ENCODE assay signal across 10 mouse cellular contexts in the genomic region with DNA sequence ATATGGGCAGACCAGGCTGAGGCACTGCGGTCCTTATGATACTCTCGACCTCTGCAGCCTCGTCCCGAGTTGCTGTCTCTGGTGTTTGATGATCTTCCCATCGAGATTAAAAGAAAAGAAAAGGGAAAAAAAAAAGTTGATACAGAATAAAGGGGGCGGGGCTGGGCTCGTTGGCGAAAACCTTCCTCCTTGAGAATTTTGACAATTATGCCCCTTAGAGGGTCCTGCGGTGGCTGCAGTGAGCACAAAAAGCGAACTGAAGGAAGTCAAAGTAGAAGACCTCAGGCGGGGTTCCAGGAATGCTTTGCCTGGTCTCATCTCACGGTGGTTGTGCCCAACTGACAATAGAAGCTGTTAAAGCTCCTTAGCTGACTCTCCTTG. TPM values are rescaled to one million over a fixed set of nuclear protein-coding genes. Genes with fewer than 3 reads are reported as not detected.
DNase-seq lines count a peak whose midpoint lies in the region; ATAC-seq lines count a peak whose summit lies in the region.
"Had no signal": no experiment of that assay in that cellular context is flagged by ENCODE, and none has a peak within 500 bp of the region (broad histone marks: within the 10 kb centered on the region; RNA-seq: fewer than 3 reads in every experiment).

No protein-coding gene starts in this region.

- no peak for DNase-seq in kidney, adult 18-20 months
- peak; percentile 7 for DNase-seq in MEL-GATA-1-ER (ENCODE audit: extremely low read depth, low read depth)
- DNase-seq in hindbrain, embryonic 10.5 days (ENCODE audit: low spot score), result no peak
- peak; percentile 92 for DNase-seq in midbrain, embryonic 11.5 days (ENCODE audit: low spot score, missing footprints)
- DNase-seq in ovary, postnatal 10 days (ENCODE audit: low spot score), result no peak
- no peak for DNase-seq in MN1 (ENCODE audit: low spot score)
- no peak for DNase-seq in frontal cortex, adult 2 months (ENCODE audit: extremely low spot score in 1 of 2, low spot score in 1 of 2)
- DNase-seq: layer of hippocampus, adult 9-11 months had no signal

- under 1% methylated on average over 12 of the region's 12 CpGs for WGBS in kidney, embryonic 14.5 days
- WGBS in hindbrain, embryonic 10.5 days, result under 1% methylated on average over 12 of the region's 12 CpGs
- WGBS in midbrain, embryonic 11.5 days, result 0% methylated on average over 12 of the region's 12 CpGs

- peak overlapping the region; percentile 89 for H3K4me3 ChIP-seq in kidney, embryonic 14.5 days (ENCODE audit: low read length)
- peak overlapping the region; percentile 76 for H3K4me3 ChIP-seq in hindbrain, embryonic 10.5 days
- H3K4me3 ChIP-seq in midbrain, embryonic 11.5 days (ENCODE audit: low read depth, low read length), result peak overlapping the region; percentile 89

- peak overlapping the region; percentile 70 for H3K9ac ChIP-seq in kidney, embryonic 14.5 days (ENCODE audit: low read depth, low read length)
- peak overlapping the region; percentile 93 for H3K9ac ChIP-seq in midbrain, embryonic 11.5 days (ENCODE audit: low read length)

- peak overlapping the region; percentile 97 for H3K4me2 ChIP-seq in kidney, embryonic 14.5 days (replicated peaks; ENCODE audit: low read depth, low read length)
- H3K4me2 ChIP-seq in midbrain, embryonic 11.5 days, result peak overlapping the region; percentile 85

- peaks cover 6% of the 10 kb centered on the region for H3K4me1 ChIP-seq in kidney, embryonic 14.5 days (ENCODE audit: control insufficient read depth, insufficient read depth, low read length)
- H3K4me1 ChIP-seq in hindbrain, embryonic 10.5 days (replicated peaks), result peaks cover 42% of the 10 kb centered on the region
- H3K4me1 ChIP-seq in midbrain, embryonic 11.5 days (ENCODE audit: control insufficient read depth, insufficient read depth, low read length), result peaks cover 20% of the 10 kb centered on the region

- peaks cover 12% of the 10 kb centered on the region for H3K36me3 ChIP-seq in kidney, embryonic 14.5 days (ENCODE audit: control insufficient read depth, insufficient read depth, low read length)
- peaks cover 38% of the 10 kb centered on the region for H3K36me3 ChIP-seq in hindbrain, embryonic 10.5 days
- H3K36me3 ChIP-seq in midbrain, embryonic 11.5 days (ENCODE audit: control insufficient read depth, insufficient read depth, low read length), result 0 out of 2 replicates have a peak, but pooled peaks cover 2% of the 10 kb centered on the region

- no peak for ATAC-seq in kidney, embryonic 14.5 days (ENCODE audit: low FRiP score, low TSS enrichment)
- ATAC-seq in midbrain, embryonic 11.5 days (ENCODE audit: low FRiP score), result no peak

- H3K27me3 ChIP-seq in kidney, embryonic 14.5 days (ENCODE audit: control insufficient read depth, insufficient read depth, low read length), result no peaks in the 10 kb centered on the region
- H3K27me3 ChIP-seq in hindbrain, embryonic 10.5 days (ENCODE audit: insufficient read depth, poor library complexity, severe bottlenecking), result no peaks in the 10 kb centered on the region
- H3K27me3 ChIP-seq in midbrain, embryonic 11.5 days (ENCODE audit: control insufficient read depth, insufficient read depth, low read length), result no peaks in the 10 kb centered on the region

- no peaks in the 10 kb centered on the region for H3K9me3 ChIP-seq in kidney, embryonic 14.5 days (ENCODE audit: control insufficient read depth, low read length)
- no peaks in the 10 kb centered on the region for H3K9me3 ChIP-seq in hindbrain, embryonic 10.5 days
- H3K9me3 ChIP-seq in midbrain, embryonic 11.5 days (ENCODE audit: control insufficient read depth, low read length), result no peaks in the 10 kb centered on the region

- no peak overlapping the region for H3K27ac ChIP-seq in kidney, embryonic 14.5 days (ENCODE audit: low read depth, low read length)
- H3K27ac ChIP-seq in hindbrain, embryonic 10.5 days, result peak overlapping the region; percentile 98
- peak overlapping the region; percentile 95 for H3K27ac ChIP-seq in midbrain, embryonic 11.5 days (ENCODE audit: low read depth, low read length)

RNA-seq across cellular contexts. Expression of a gene that starts 0.9 kb away (rescaled TPM):
- 19.3 and 23.4 TPM in 2 replicates for polyA plus RNA-seq in kidney, embryonic 14.5 days (2014; fragmentation: Nextera tagmentation; extraction: Ambion mirVana)
- 25.3 and 31.4 TPM in 2 replicates for polyA plus RNA-seq in hindbrain, embryonic 10.5 days (2016; fragmentation: Nextera tagmentation; extraction: Ambion mirVana)
- 23.8 and 26.2 TPM in 2 replicates for polyA plus RNA-seq in midbrain, embryonic 11.5 days (2014; fragmentation: Nextera tagmentation; extraction: Ambion mirVana)
- 50.5 and 53.4 TPM in 2 replicates for polyA plus RNA-seq in frontal cortex, adult 2 months (2012; rRNA removed)

RNA-seq across cellular contexts. Expression of a gene that starts 1.0 kb away (rescaled TPM):
- 15.0 and 24.7 TPM in 2 replicates for polyA plus RNA-seq in kidney, embryonic 14.5 days (2014; fragmentation: Nextera tagmentation; extraction: Ambion mirVana)
- 35.6 and 49.1 TPM in 2 replicates for polyA plus RNA-seq in hindbrain, embryonic 10.5 days (2016; fragmentation: Nextera tagmentation; extraction: Ambion mirVana)
- polyA plus RNA-seq in midbrain, embryonic 11.5 days (2014; fragmentation: Nextera tagmentation; extraction: Ambion mirVana), result 22.0 and 23.3 TPM in 2 replicates
- polyA plus RNA-seq in frontal cortex, adult 2 months (2012; rRNA removed), result 953 and 983 TPM in 2 replicates

RNA-seq across cellular contexts. Expression of a gene that starts 18.2 kb away (rescaled TPM):
- polyA plus RNA-seq in kidney, embryonic 14.5 days (2014; fragmentation: Nextera tagmentation; extraction: Ambion mirVana), result not detected in 2 replicates
- 0.73 and 1.8 TPM in 2 replicates for polyA plus RNA-seq in hindbrain, embryonic 10.5 days (2016; fragmentation: Nextera tagmentation; extraction: Ambion mirVana)
- 1.5 and 1.6 TPM in 2 replicates for polyA plus RNA-seq in midbrain, embryonic 11.5 days (2014; fragmentation: Nextera tagmentation; extraction: Ambion mirVana)
- 0.04 TPM in 1 of 2 replicates, not detected in the other for polyA plus RNA-seq in frontal cortex, adult 2 months (2012; rRNA removed)
- polyA plus RNA-seq: urinary bladder, adult 2 months had no signal

Comparison
In these comparisons a context has a peak if more than half of its experiments do, and no peak if none do; other contexts are left out.
1. DNase-seq: peak in MEL-GATA-1-ER (single experiment) and midbrain, embryonic 11.5 days (single experiment); none in kidney, adult 18-20 months (single experiment), hindbrain, embryonic 10.5 days (single experiment), ovary, postnatal 10 days (single experiment), MN1 (single experiment) and frontal cortex, adult 2 months (0 of 2).
2. RNA of a gene that starts 1.0 kb away (polyA plus RNA-seq): 953 to 983 TPM in frontal cortex, adult 2 months; 35.6 to 49.1 TPM in hindbrain, embryonic 10.5 days, 15.0 to 24.7 TPM in kidney, embryonic 14.5 days and 22.0 to 23.3 TPM in midbrain, embryonic 11.5 days; every median in the first group is over 10 times any median in the second.
3. Peak in every context shown above with its lines, with median percentiles within 50 percentile points of each other: H3K4me3 ChIP-seq.